Mouse (Mus musculus): ENCODE data around the gene Tmem121.

Tmem121 gene

DNA sequence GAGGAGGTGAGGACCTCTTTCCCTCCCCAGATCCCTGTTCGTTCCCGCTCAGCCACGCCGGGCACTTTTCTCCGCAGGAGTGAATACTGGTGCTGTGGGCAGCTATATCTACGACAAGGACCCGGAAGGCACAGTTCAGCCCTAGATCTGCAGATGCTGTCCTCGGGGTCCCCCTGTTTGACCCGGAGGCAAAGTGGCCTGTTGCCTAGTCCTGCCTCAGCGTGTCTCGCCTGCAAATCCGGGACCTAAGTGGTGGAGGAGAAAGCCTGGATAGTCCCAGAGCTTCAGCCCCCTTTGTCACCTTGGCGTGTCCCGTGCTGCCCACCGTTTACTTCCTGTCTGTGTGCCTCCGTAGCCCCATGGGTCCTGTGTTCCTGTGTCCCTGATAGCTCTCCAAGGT lies 40.8 kb upstream of the Tmem121 start:
- no peak for TF ChIP-seq GATA4 (IDR thresholded peaks at IDR 0.05; ENCODE audit: insufficient replicate concordance, low read length)

- TF ChIP-seq GATA4 (IDR thresholded peaks at IDR 0.05; ENCODE audit: insufficient replicate concordance, low read length), result no peak
These were observed 40.1 kb upstream of the Tmem121 start for GRCm38 (mm10) chr12:113145591-113145990.

GRCm38 (mm10) chr12:113146112-113147057 lies 39.3 kb upstream of the Tmem121 start, which contains the start of gene Crip1:
TSS of gene Crip1 (plus strand) at chr12:113146316.
- TF ChIP-seq GATA4 (IDR thresholded peaks at IDR 0.05; ENCODE audit: insufficient replicate concordance, low read length), result no peak

- TF ChIP-seq GATA4 (IDR thresholded peaks at IDR 0.05; ENCODE audit: insufficient replicate concordance, low read length), result no peak
These were observed 38.2 kb upstream of the Tmem121 start for GRCm38 (mm10) chr12:113147481-113147880.

- TF ChIP-seq GATA4 (IDR thresholded peaks at IDR 0.05; ENCODE audit: insufficient replicate concordance, low read length), result no peak
These were observed 37.2 kb upstream of the Tmem121 start for GRCm38 (mm10) chr12:113148381-113149035.

GRCm38 (mm10) chr12:113149341-113149740 lies 36.4 kb upstream of the Tmem121 start:
- no peak for TF ChIP-seq GATA4 (IDR thresholded peaks at IDR 0.05; ENCODE audit: insufficient replicate concordance, low read length)

- TF ChIP-seq GATA4 (IDR thresholded peaks at IDR 0.05; ENCODE audit: insufficient replicate concordance, low read length), result no peak
These were observed 35.8 kb upstream of the Tmem121 start for GRCm38 (mm10) chr12:113149896-113150295.

DNA sequence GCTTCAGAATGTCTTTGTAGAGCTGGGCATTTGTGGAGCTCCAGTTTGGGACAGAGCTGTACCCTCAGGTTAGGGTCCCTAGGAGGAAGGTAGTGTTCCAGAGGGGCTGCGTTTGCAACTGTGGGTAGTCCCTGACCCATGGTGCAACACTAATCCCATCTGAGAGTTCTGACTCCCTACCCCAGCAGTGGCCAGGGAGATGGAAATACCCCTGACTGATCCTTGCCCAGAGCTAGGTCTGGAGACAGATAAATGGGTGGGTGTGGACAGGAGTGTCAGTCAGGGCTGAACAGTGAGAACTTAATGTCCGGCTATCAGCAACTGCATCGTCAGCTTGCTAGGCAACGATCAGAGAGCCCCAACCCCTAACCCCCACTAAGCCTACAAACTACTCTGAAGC lies 35.1 kb upstream of the Tmem121 start:
- no peak for TF ChIP-seq GATA4 (IDR thresholded peaks at IDR 0.05; ENCODE audit: insufficient replicate concordance, low read length)

DNA sequence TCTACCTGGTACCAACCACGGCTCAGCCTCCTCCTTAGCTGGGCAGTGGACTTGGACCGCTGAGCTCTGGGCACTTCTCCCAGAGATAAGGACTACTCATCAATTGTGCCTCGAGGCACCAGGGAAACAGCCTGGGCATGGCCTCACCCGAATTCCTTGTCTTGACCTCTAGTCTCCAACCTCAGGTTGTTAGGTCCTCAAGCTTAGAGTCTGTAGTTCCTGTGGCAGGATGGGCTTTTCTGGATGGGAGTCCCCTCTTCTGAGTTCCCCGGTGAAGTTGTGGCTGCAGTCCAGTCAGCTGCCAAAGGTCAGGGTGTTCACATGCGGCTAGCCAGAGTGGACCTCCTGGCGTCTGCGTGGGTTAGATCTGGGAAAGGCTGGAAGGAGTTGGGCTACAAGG lies 34.7 kb upstream of the Tmem121 start:
- peak; percentile 15; the same call in 1 of the 2 replicates for TF ChIP-seq GATA4 (IDR thresholded peaks at IDR 0.05; ENCODE audit: insufficient replicate concordance, low read length)

DNA sequence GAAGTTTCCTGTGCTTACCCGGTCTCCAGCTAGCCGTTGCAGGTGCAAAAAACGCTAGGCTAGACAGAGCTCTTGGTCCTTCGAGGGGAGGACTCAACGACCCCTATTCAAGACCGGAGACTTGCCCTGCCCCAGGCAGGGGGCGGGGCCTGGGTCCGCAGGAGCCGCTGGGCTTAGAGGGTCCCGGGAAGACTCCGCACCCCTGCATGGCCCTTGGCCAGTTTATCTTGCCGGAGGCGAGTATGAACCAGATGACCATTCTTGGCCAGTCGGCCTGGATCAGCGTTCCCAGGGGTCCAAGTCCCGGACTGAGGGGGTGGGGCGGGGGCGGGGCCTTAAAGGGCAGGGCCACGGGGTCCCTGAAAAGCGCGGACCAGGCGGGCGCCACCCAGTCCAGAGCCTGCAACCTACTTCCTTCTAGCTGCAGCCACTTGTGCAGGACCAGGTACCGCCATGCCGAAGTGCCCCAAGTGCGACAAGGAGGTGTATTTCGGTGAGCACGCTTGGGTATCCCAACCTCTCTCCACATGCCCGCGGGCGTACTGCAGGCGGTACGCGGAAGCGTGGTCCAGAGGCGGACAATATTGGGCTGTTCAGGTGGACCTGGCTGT lies 34.0 kb upstream of the Tmem121 start:
- TF ChIP-seq GATA4 (IDR thresholded peaks at IDR 0.05; ENCODE audit: insufficient replicate concordance, low read length), result no peak

DNA sequence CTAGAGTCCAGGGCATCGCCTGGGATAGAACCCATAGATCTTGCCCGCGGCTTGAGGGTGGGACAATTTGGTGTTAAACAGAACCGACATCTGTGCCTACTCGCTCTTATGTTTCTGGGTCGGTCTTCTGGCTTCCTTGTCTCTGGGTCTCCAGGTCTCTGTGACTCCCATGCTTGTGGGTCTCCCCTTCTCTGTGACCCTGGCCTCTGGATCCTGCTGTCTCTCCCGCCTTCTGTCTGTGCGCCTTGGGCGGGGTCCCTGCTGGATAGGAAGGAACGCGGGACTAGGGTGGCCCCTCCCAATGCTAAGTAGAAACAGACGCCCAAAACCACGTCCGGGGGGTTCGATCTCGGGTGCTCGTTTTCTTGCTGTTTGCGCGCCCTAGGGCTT lies 33.5 kb upstream of the Tmem121 start:
- no peak for TF ChIP-seq GATA4 (IDR thresholded peaks at IDR 0.05; ENCODE audit: insufficient replicate concordance, low read length)

DNA sequence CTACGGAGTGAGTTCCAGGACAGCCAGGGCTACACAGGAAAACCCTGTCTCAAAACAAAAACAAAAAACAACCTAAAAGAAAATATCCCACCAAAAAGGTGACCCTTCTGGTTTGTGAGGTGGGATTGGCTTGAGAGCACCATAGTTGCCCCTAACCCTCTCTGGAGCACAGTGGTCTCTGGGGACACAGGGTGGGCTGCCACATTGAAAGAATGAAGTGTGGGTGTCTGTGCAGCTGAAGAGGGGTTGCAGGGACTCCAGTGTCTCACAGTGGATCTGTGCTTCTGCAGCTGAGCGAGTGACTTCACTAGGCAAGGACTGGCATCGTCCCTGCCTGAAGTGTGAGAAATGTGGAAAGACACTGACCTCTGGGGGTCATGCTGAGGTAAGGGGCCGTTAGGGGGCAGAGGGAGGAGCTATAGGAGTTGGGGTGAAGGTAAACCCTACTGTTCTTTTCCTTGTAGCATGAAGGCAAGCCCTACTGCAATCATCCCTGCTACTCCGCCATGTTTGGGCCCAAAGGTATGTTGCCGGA lies 32.7 kb upstream of the Tmem121 start:
- no peak for TF ChIP-seq GATA4 (IDR thresholded peaks at IDR 0.05; ENCODE audit: insufficient replicate concordance, low read length)

- TF ChIP-seq GATA4 (IDR thresholded peaks at IDR 0.05; ENCODE audit: insufficient replicate concordance, low read length), result no peak
These were observed 31.8 kb upstream of the Tmem121 start for GRCm38 (mm10) chr12:113153971-113154370.

DNA sequence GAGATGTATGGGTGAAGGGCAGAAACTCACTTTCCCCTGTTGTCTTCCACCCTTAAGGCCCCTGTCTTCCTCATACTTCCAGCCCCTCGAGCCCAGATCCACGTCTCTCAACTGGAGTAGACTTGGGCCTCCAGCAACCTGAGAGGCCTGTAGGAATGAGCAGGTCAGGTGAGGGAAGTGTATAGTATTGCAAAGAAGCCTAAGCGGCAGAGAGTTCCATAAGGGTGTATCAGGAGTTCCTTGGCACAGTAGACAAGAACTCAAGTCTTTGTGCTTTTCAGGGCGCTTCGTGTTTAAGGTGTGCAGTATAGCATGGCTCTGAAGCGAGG lies 31.0 kb upstream of the Tmem121 start:
- no peak for TF ChIP-seq GATA4 (IDR thresholded peaks at IDR 0.05; ENCODE audit: insufficient replicate concordance, low read length)

- TF ChIP-seq GATA4 (IDR thresholded peaks at IDR 0.05; ENCODE audit: insufficient replicate concordance, low read length), result no peak
These were observed 30.5 kb upstream of the Tmem121 start for GRCm38 (mm10) chr12:113155076-113155771.
